Mouse (Mus musculus) liver, embryonic 12.5 days (tissue): ENCODE measurements around the gene Gkn2. TPM values are rescaled to one million over a fixed set of nuclear protein-coding genes. Genes with fewer than 3 reads are reported as not detected.
A peak's percentile ranks its signal among the peaks of the same experiment; 100 is the strongest.

Experiments
- ATAC-seq: fragments of 200-750 bp; cut with Nextera tagmentation; 2 replicates; pipeline ENCODE4 v1.8.0; 2017; ENCODE audit warnings: moderate number of reproducible peaks, mild to moderate bottlenecking, moderate library complexity
- H3K27ac ChIP-seq: fragments of 300-500 bp; sonication (generic); 2 replicates; pipeline ENCODE4 v1.5.1; 2016; ENCODE audit warnings: mild to moderate bottlenecking
- H3K27me3 ChIP-seq: fragments of 300-500 bp; sonication (generic); replicated peaks from 2 replicates; pipeline ENCODE4 v1.6.1; 2016; ENCODE audit warnings: mild to moderate bottlenecking, moderate library complexity
- H3K36me3 ChIP-seq: fragments of 300-500 bp; sonication (generic); 2 replicates; pipeline ENCODE4 v1.6.1; 2016; ENCODE audit warnings: mild to moderate bottlenecking, moderate library complexity
- H3K4me1 ChIP-seq: fragments of 300-500 bp; sonication (generic); 2 replicates; pipeline ENCODE4 v1.6.1; 2016
- H3K4me2 ChIP-seq: fragments of 300-500 bp; sonication (generic); 2 replicates; pipeline ENCODE4 v1.6.1; 2016; ENCODE audit warnings: mild to moderate bottlenecking, moderate library complexity
- H3K4me3 ChIP-seq: fragments of 300-500 bp; sonication (generic); 2 replicates; pipeline ENCODE4 v1.5.1; 2016; ENCODE audit warnings: mild to moderate bottlenecking, moderate library complexity
- H3K9ac ChIP-seq: fragments of 300-500 bp; sonication (generic); 2 replicates; pipeline ENCODE4 v1.6.1; 2016; ENCODE audit warnings: mild to moderate bottlenecking, moderate library complexity
- H3K9me3 ChIP-seq: fragments of 300-500 bp; sonication (generic); replicated peaks from 2 replicates; pipeline ENCODE4 v1.6.1; 2016; ENCODE audit warnings: mild to moderate bottlenecking, moderate library complexity
- WGBS: fragments of 180-500 bp; shearing (Covaris S2); methylation state at CpG from one replicate; pipeline ENCODE4 v1.1.7; 2016; ENCODE audit not compliant: insufficient replicate concordance; 5-methylcytosine and 5-hydroxymethylcytosine counted together
- polyA plus RNA-seq: library from polyadenylated mRNA; unstranded; fragments of >200 nt; fragmentation: Nextera tagmentation; extraction: Ambion mirVana; gene quantifications from 2 replicates; pipeline ENCODE4 v1.2.1, GENCODE M21; 2016

The Gkn2 gene
- polyA plus RNA-seq: not detected in 2 replicates

DNA sequence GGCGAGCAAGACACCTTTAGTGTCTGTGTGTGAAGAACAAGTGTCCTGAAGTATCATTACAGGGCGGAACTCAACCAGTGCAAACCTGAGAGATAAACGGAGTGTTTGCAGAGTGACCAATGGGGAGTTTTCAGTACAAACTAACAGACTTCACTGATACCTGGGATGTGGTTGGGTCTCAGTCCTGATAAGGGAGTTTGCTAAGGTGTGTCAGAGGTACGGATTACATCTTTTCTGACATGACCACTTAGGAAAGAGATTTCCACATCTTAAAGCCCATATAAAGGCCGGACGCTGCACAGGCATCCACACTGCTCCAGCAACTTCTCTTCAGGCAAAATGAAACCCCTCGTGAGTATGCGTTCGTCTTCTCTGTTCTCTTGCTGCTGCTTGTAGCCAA, at the start of gene Gkn2:
TSS of gene Gkn2 (plus strand) at position 301 of the 400 bp plus-strand sequence.
- ATAC-seq: no peak
- Histone ChIP-seq H3K36me3 (no peaks in the 10 kb centered on the region), H3K4me3 (no peak within 1 kb of the TSS), H3K27ac (no peak within 1 kb of the TSS), H3K27me3 (peaks cover 38% of the 10 kb centered on the region), H3K4me2 (no peak within 1 kb of the TSS), H3K9ac (no peak within 1 kb of the TSS), H3K4me1 (no peaks in the 10 kb centered on the region), H3K9me3 (no peaks in the 10 kb centered on the region)
- 64% methylated on average over 9 of the region's 9 CpGs for WGBS

DNA sequence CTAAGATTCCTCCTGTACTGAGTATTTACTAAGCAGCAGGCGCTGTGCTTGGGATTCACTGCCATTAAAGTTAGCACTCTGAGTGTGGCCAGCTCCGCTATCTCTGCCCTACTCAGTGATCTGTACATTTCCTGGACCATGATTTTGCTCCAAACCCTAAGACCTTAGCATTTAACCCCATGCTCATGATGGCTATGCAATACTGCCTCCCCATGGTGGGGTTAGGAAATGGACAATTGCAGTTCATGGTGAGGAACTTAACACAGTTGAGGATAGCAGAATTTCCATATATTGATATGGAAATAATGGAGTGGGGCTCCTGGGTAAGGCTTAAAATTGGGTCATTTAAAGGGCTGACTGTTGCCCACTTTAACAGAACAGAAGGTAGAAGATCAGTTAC, 49.8 kb upstream of the Gkn2 start:
- no peaks in the 10 kb centered on the region for H3K36me3 ChIP-seq
- H3K9ac ChIP-seq: no peak overlapping the region
- H3K9me3 ChIP-seq: no peaks in the 10 kb centered on the region
- ATAC-seq: no peak
- peaks cover 3% of the 10 kb centered on the region; the same call in 1 of the 2 replicates for H3K27me3 ChIP-seq
- no peak overlapping the region for H3K27ac ChIP-seq
- no peak overlapping the region for H3K4me2 ChIP-seq
- 42% methylated on average over 2 of the region's 2 CpGs for WGBS
- H3K4me3 ChIP-seq: no peak overlapping the region
- H3K4me1 ChIP-seq: 0 out of 2 replicates have a peak, but pooled peaks cover 3% of the 10 kb centered on the region

DNA sequence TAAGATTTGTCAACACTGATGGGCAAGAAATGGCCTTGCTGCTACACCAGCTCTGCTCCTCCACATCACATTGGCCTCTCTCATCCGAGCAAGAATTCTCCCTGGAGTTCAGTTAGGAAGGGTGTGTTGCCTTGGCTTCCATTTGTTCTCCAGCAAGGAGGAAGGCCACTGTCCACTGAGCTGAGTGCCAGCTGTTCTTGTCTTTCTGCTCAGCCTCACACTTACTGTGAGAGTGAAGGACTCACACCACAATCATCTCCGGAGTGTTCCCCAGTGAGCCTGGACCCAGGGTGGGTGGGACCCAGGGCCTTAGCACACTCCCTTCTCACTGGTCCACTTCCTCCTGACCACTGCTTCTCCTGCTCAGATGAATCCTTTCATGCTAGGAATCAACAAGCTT, 46.2 kb upstream of the Gkn2 start:
- Histone ChIP-seq H3K9me3 (no peaks in the 10 kb centered on the region), H3K27me3 (peaks cover 8% of the 10 kb centered on the region; the same call in 1 of the 2 replicates), H3K9ac (no peak overlapping the region), H3K4me2 (no peak overlapping the region), H3K4me3 (no peak overlapping the region), H3K4me1 (0 out of 2 replicates have a peak, but pooled peaks cover 3% of the 10 kb centered on the region), H3K27ac (no peak overlapping the region), H3K36me3 (no peaks in the 10 kb centered on the region)
- ATAC-seq: no peak
- 53% methylated on average over 2 of the region's 2 CpGs for WGBS

DNA sequence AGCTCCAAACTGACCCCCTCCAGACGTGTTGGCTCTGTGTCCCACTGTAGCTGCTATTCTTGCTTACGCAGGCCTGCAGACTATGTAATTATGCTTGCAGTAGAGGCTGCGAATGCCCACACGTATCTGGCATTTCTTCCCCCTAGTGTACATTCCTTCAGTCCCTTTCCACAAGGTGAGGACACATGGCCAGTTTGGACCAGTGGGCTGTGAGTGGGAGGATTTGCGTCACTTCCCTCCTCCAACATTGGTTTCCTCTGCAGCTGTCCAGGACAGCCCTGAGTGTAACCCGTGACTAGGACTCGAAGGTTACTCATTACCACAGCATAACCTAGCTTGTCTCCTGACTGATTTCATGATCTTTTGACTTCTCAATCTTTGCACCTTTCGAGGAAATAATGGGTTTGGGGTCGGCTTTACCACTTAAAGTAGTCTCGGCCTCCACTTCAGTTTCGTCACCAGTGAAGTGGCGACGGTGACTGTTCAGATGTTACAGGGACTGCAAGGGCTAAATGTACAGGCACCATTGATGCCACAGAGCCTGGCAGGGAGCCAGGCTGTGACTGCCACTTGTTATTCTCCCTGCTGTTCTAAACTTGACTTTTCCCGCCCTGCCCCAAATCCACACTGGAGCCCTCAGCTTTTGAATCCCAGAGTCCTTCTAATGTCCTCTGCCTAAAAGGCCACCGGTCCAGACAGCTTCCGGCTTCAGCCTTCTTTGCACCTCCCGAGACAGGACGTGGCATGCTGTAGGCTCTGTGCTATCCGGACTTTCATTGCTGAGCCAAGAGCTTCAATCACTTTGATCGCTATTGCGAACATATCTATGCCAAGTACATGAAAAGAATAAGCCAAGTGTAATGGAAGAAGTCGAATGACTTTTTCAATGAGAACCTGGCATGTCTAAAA, 44.6 kb upstream of the Gkn2 start:
- Histone ChIP-seq H3K9me3 (no peaks in the 10 kb centered on the region), H3K36me3 (no peaks in the 10 kb centered on the region), H3K9ac (no peak overlapping the region), H3K4me2 (no peak overlapping the region), H3K27ac (no peak overlapping the region), H3K4me3 (no peak overlapping the region), H3K4me1 (0 out of 2 replicates have a peak, but pooled peaks cover 3% of the 10 kb centered on the region), H3K27me3 (peaks cover 15% of the 10 kb centered on the region; the same call in 1 of the 2 replicates)
- ATAC-seq: no peak
- WGBS: 65% methylated on average over 22 of the region's 22 CpGs

DNA sequence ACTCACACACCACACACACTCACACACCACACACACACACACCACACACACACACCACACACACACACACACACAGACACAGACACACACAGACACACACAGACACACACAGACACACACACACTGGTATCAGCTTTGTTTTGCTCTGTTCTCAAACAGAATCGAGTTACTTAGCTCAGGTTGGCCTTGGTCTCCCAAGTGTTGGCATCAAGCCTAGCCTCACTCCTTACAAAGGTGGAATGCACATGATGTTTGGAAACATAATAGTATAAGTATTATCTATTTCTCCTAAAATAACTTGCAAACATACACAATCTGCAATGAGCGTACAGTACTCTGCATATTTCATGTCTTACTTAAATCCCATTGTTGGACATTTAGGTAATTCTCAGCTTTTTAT, 40.8 kb upstream of the Gkn2 start:
- ATAC-seq: no peak
- WGBS: 68% methylated on average over 2 of the region's 2 CpGs

DNA sequence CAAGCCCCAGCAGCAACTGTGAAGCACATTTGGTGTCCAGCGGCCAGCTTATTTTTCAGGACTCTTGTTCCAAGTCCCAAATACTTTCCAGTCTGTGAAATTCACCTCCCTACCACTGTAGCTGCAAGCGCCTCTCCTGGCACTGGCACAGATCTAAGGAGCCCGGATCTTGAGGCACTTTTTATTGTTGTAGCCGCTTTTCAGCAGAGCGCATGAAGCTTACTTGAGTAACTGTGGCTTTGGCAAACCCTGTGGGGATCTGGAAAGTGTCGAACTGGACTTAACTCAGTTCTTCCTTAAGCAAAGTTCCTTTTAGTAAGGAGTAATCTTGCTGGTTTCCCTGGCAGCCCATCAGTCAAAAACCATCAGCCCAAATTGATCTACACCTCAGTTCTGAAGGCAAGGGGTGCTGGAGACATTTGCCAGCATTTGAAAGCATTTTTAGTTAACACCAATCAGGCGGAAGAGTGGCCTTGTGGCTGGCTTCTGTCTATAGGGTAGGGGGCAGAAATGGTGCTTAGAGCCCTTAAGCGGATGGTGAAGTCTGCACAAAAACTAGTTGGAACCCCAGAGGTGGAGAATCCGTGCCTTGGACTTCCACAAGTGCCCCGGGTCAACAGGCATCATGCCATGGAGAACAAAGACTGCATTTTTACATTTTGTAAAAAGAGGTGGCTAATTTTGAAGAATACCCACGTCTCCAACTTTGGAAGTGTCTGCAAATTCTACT, 38.6 kb upstream of the Gkn2 start:
- H3K9ac ChIP-seq: 0 out of 2 replicates have a peak overlapping the region, but pooled peaks have one; percentile 49

More for the DNA sequence above, 40.8 kb upstream of the Gkn2 start:
- H3K4me1 ChIP-seq: 0 out of 2 replicates have a peak, but pooled peaks cover 3% of the 10 kb centered on the region
- no peak overlapping the region for H3K4me3 ChIP-seq
- peaks cover 51% of the 10 kb centered on the region for H3K27me3 ChIP-seq
- H3K36me3 ChIP-seq: no peaks in the 10 kb centered on the region
- H3K27ac ChIP-seq: no peak overlapping the region
- no peak overlapping the region for H3K4me2 ChIP-seq
- H3K9me3 ChIP-seq: no peaks in the 10 kb centered on the region
- H3K9ac ChIP-seq: no peak overlapping the region

DNA sequence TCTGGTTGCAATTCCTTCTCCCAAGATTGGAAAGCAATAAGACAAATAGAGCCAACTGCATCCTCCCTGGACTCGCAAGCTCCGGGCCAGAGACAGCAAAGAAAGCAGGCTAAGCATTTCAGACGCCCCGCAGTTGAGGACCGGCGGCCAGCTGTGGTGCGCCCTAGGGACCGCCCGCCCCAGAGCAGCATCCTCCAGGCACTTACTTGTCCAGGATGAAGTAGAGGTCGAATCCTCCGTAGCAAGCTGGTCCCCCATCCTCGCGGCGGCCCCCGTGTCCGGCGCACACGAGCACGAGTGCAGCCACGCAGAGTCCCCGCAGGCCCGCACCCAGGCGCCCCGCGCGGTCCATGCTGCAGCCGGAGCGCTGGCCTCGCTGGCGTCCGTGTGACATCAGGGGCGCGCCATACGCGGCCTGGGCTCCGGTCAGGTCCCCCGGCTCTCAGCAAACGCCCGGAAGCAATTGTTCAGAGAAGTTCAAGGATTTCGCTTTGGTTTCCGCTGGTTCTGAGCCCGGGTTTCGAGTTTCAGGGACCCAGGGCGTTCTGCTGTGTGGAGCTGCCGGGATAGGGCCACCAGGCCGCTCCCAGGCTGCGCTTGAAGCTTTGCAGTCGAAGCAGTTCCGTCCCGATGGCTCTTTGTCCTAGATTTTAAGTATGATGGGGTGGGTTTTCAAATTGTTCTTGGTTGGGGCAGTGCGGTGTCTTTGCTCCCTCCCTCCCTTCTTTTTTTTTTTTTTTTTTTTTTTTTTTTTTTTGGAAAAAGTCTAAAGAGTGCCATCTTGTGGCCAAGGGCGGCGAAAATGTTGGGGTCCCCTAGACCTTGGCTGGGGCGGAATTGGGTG, 37.8 kb upstream of the Gkn2 start, which contains the start of gene Antxr1:
TSS of gene Antxr1 (minus strand) at position 731 of the 844 bp plus-strand sequence.
- peaks cover 45% of the 10 kb centered on the region for H3K27me3 ChIP-seq
- no peaks in the 10 kb centered on the region for H3K36me3 ChIP-seq
- H3K4me1 ChIP-seq: no peaks in the 10 kb centered on the region
- H3K4me2 ChIP-seq: peak within 1 kb of the TSS; percentile 67
- peak within 1 kb of the TSS; percentile 42 for H3K27ac ChIP-seq
- 2% methylated on average over 54 of the region's 54 CpGs for WGBS
- H3K4me3 ChIP-seq: peak within 1 kb of the TSS; percentile 56
- no peak for ATAC-seq
- peak within 1 kb of the TSS; percentile 49 for H3K9ac ChIP-seq
- no peaks in the 10 kb centered on the region for H3K9me3 ChIP-seq

More for the DNA sequence above, 38.6 kb upstream of the Gkn2 start:
- H3K27ac ChIP-seq: no peak overlapping the region
- no peak for ATAC-seq
- H3K4me3 ChIP-seq: peak overlapping the region; percentile 56
- H3K4me2 ChIP-seq: peak overlapping the region; percentile 67
- H3K27me3 ChIP-seq: peaks cover 45% of the 10 kb centered on the region
- 25% methylated on average over 11 of the region's 11 CpGs for WGBS
- H3K9me3 ChIP-seq: no peaks in the 10 kb centered on the region
- no peaks in the 10 kb centered on the region for H3K4me1 ChIP-seq
- no peaks in the 10 kb centered on the region for H3K36me3 ChIP-seq

DNA sequence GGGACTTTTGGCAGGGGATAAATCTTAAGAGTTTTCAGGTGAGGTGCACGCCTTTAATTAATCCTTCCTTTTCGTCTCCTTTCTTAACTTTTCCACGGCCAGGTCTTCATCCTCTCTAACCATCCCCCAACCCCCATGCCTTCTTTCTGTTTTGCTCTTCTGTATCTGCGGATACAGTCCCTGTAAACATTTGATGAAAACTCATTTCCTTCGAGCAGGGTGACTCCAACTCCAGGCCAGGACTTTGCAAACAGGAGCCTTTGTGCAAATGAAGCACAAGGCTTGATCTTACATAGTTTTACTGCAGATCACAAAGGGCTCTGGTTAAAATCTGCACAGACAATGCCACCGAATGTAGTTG, 37.2 kb upstream of the Gkn2 start:
- H3K4me3 ChIP-seq: no peak overlapping the region
- no peak overlapping the region; the same call in 1 of the 2 replicates for H3K4me2 ChIP-seq
- WGBS: 26% methylated on average over 6 of the region's 6 CpGs
- no peaks in the 10 kb centered on the region for H3K9me3 ChIP-seq
- no peaks in the 10 kb centered on the region for H3K36me3 ChIP-seq
- no peak for ATAC-seq
- peaks cover 45% of the 10 kb centered on the region for H3K27me3 ChIP-seq
- no peaks in the 10 kb centered on the region for H3K4me1 ChIP-seq
- H3K27ac ChIP-seq: no peak overlapping the region
- no peak overlapping the region for H3K9ac ChIP-seq

DNA sequence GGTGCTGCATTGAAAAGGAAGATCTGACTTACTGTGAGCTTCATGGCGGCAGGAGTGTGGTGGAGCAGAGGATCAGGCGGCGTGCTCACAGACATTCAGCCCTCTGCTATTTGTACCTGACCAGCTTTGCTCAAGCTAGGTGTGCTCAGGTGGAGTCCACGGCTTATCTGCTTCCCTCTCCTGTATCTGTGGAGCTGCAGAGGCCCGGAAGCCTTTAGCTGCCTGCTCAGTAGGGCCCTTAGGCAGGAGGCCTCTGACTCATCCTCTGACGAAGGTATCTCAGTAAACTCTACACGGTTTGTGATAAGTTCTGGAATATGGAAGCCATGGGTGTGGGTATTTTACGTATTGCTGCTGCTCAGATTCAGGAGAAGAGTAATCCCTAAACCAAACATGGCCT, 22.3 kb upstream of the Gkn2 start, which contains the start of gene Gkn1:
TSS of gene Gkn1 (minus strand) at position 114 of the 400 bp plus-strand sequence.
- ATAC-seq: no peak
- Histone ChIP-seq H3K27ac (no peak within 1 kb of the TSS), H3K9me3 (no peaks in the 10 kb centered on the region), H3K4me2 (no peak within 1 kb of the TSS), H3K27me3 (0 out of 2 replicates have a peak, but pooled peaks cover 14% of the 10 kb centered on the region), H3K4me3 (no peak within 1 kb of the TSS), H3K4me1 (no peaks in the 10 kb centered on the region), H3K9ac (no peak within 1 kb of the TSS), H3K36me3 (no peaks in the 10 kb centered on the region)
- 78% methylated on average over 8 of the region's 8 CpGs for WGBS

DNA sequence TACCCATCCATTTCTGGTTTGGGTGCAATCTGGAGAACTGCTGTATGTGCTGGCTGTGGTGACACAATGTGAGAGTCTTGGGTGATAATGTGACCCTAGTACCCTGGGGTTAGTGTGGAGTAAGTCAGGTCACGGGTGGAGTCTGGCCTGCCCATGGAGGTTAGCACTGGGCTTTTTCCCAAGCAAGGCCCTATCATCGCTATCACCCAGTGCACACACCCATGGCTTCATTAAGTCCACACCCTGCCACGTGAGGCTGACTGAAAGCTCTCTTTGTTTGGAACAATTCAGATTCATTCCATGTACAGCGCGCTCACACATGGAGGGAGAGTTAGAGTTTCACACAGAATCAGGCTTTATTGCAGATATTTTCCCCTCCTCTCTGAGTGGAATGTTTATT, 18.7 kb upstream of the Gkn2 start:
- Histone ChIP-seq H3K27me3 (no peaks in the 10 kb centered on the region), H3K36me3 (no peaks in the 10 kb centered on the region), H3K4me2 (no peak overlapping the region), H3K27ac (no peak overlapping the region), H3K9ac (no peak overlapping the region), H3K4me3 (no peak overlapping the region), H3K4me1 (no peaks in the 10 kb centered on the region), H3K9me3 (no peaks in the 10 kb centered on the region)
- WGBS: 48% methylated on average over 5 of the region's 5 CpGs
- ATAC-seq: no peak

DNA sequence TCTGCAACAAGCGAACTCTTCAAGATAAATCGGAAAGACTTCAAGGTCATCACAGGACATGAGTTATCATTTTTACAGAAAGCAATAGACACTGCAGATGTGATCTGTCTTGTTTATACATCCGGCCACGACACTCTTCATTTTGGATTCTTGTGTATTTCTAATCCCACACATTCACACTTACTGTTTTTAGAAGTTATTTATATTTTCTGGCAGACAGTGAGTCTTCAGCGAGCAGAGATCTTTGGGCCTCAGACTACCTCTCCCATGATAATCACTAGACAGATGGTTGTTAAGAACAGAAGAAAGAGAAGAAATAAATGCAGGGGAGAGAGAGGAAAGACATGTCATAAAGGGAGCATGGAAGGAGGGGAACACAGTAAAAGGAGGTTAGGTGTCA, 3.9 kb upstream of the Gkn2 start:
- ATAC-seq: no peak
- H3K27ac ChIP-seq: no peak overlapping the region
- H3K4me3 ChIP-seq: no peak overlapping the region
- no peaks in the 10 kb centered on the region for H3K36me3 ChIP-seq
- H3K9ac ChIP-seq: no peak overlapping the region
- H3K9me3 ChIP-seq: no peaks in the 10 kb centered on the region
- WGBS: 51% methylated on average over 5 of the region's 5 CpGs
- no peaks in the 10 kb centered on the region for H3K4me1 ChIP-seq
- no peak overlapping the region for H3K4me2 ChIP-seq
- peaks cover 27% of the 10 kb centered on the region for H3K27me3 ChIP-seq
